Mouse (Mus musculus) hindbrain, embryonic 12.5 days (tissue): ENCODE data around the gene Zmym2. TPM values are rescaled to one million over a fixed set of nuclear protein-coding genes. Genes with fewer than 3 reads are reported as not detected.
A peak's percentile ranks its signal among the peaks of the same experiment; 100 is the strongest.
"Not testable (repeated sequence)": the region's sequence is repeated elsewhere in the genome, so short reads cannot be mapped to it uniquely, and the experiment has no call there.

Experiments used
- ATAC-seq: fragments of 200-750 bp; cut with Nextera tagmentation; 2 replicates; pipeline ENCODE4 v1.8.0; 2017; ENCODE audit warnings: moderate TSS enrichment; ENCODE audit not compliant: low FRiP score
- H3K27ac ChIP-seq: fragments of 300-500 bp; sonication (generic); 2 replicates; pipeline ENCODE4 v1.5.1; 2016; ENCODE audit warnings: mild to moderate bottlenecking
- H3K27me3 ChIP-seq: fragments of 300-500 bp; sonication (generic); 2 replicates; pipeline ENCODE4 v1.6.1; 2016; ENCODE audit warnings: mild to moderate bottlenecking
- H3K36me3 ChIP-seq: fragments of 300-500 bp; sonication (generic); 2 replicates; pipeline ENCODE4 v1.6.1; 2016; ENCODE audit warnings: mild to moderate bottlenecking
- H3K4me1 ChIP-seq: fragments of 300-500 bp; sonication (generic); 2 replicates; pipeline ENCODE4 v1.6.1; 2016
- H3K4me2 ChIP-seq: fragments of 300-500 bp; sonication (generic); replicated peaks from 2 replicates; pipeline ENCODE4 v1.6.1; 2016; ENCODE audit warnings: mild to moderate bottlenecking
- H3K4me3 ChIP-seq: fragments of 300-500 bp; sonication (generic); 2 replicates; pipeline ENCODE4 v1.5.1; 2016; ENCODE audit warnings: mild to moderate bottlenecking
- H3K9ac ChIP-seq: fragments of 300-500 bp; sonication (generic); 2 replicates; pipeline ENCODE4 v1.6.1; 2016; ENCODE audit warnings: mild to moderate bottlenecking, moderate library complexity
- H3K9me3 ChIP-seq: fragments of 300-500 bp; sonication (generic); replicated peaks from 2 replicates; pipeline ENCODE4 v1.6.1; 2016; ENCODE audit warnings: mild to moderate bottlenecking
- WGBS: fragments of 180-500 bp; shearing (Covaris S2); methylation state at CpG from one replicate; pipeline ENCODE4 v1.1.7; 2016; 5-methylcytosine and 5-hydroxymethylcytosine counted together
- polyA plus RNA-seq: library from polyadenylated mRNA; unstranded; fragments of >200 nt; fragmentation: Nextera tagmentation; extraction: Ambion mirVana; gene quantifications from 2 replicates; pipeline ENCODE4 v1.2.1, GENCODE M21; 2016

Gene Zmym2
- polyA plus RNA-seq, 1 experiment from 2014 or later = 89.5 TPM

GRCm38 (mm10) chr14:56885308-56885771 lies 1.1 kb upstream of the Zmym2 start:
- H3K9ac ChIP-seq = peak overlapping the region; percentile 62
- ATAC-seq = peak; percentile 38

DNA sequence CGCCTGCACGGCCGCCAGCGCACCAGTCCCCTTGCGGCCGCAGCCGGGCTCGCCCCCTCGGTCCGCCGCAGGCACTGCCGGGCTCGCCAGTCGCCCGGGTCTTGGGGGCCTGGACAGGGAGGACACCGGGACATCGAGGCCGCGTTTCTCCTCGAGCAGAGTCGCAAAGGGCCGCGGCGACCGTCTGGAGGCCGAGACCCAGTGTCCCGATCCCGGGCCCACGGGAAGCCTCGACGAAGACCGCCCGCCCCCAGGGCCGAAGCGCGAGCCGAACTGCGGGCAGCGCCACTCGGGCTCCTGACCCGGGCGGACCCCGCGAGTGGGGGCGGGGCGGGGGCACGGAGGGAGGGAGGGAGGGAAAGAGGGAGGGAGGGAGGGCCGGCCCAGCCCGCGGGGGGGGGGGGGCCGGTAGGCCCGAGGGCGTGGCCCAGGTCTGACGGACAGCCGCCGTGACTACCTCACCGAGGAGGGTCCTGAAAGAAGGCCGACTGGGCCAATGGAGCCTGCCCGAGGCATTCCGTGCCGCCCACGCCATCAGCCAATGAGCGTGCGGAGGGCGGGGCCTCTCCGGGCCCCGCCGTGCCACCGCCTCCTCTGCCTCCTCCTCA lies 363 bp upstream of the Zmym2 start:
- peak overlapping the region; percentile 57 for H3K4me3 ChIP-seq
- peaks cover 22% of the 10 kb centered on the region for H3K4me1 ChIP-seq
- peak; percentile 97 for ATAC-seq
- peak overlapping the region; percentile 72 for H3K9ac ChIP-seq
- H3K4me2 ChIP-seq = peak overlapping the region; percentile 61
- H3K36me3 ChIP-seq = peaks cover 10% of the 10 kb centered on the region; the same call in 1 of the 2 replicates
- not testable (repeated sequence) for H3K27me3 ChIP-seq, H3K9me3 ChIP-seq
- peak overlapping the region; percentile 94 for H3K27ac ChIP-seq
- under 1% methylated on average over 32 of the region's 69 CpGs for WGBS

More at GRCm38 (mm10) chr14:56885308-56885771, 1.1 kb upstream of the Zmym2 start:
- WGBS = under 1% methylated on average over 36 of the region's 36 CpGs
- H3K27ac ChIP-seq = peak overlapping the region; percentile 94
- H3K27me3 ChIP-seq = no peaks in the 10 kb centered on the region
- H3K36me3 ChIP-seq = peaks cover 8% of the 10 kb centered on the region; the same call in 1 of the 2 replicates
- peak overlapping the region; percentile 57 for H3K4me3 ChIP-seq
- peaks cover 20% of the 10 kb centered on the region for H3K4me1 ChIP-seq
- H3K9me3 ChIP-seq = no peaks in the 10 kb centered on the region
- H3K4me2 ChIP-seq = peak overlapping the region; percentile 61

DNA sequence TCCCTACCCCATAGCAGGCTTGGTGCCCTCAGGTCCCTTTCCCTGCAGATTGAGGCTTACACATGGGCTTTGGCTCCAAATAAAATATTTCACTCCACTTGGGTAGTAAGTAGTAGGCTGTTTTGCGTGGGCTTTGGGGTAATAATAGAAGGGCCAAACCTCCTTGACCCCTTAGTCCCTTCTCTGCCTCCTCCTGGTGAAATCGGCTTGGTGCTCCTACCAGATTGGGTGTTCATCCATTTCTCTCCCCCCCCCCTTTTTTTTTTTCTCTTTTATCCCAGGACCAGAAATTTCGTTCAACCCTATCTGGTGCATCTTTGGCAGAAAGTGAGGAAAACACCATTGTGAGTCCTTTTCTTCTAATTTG lies 1.0 kb downstream of the Zmym2 start:
- Histone ChIP-seq H3K9ac (peak overlapping the region; percentile 94), H3K4me3 (peak overlapping the region; percentile 89), H3K9me3 (no peaks in the 10 kb centered on the region), H3K4me2 (peak overlapping the region; percentile 63), H3K27me3 (no peaks in the 10 kb centered on the region), H3K4me1 (peaks cover 22% of the 10 kb centered on the region), H3K36me3 (peaks cover 17% of the 10 kb centered on the region), H3K27ac (peak overlapping the region; percentile 98)
- 1% methylated on average over 3 of the region's 3 CpGs for WGBS
- no peak for ATAC-seq

DNA sequence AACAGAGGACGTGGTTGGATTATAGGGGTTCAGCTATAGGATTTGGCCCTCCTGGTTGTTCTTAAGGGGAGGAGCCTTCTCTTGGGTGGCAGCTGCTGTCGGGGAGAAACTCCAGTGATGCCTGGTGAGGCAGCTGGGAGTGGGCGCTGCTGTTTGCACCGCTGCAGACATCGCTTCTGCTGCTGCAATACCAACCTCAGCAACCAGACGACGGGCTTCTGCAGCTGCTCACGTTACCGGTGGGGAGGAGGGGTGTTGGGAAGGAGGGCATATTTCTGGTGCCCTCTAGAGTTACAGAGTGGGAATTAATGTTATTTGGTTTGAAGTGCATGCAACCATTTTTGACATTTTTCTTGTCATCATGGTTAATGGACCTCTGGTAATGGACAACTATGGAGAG lies 1.4 kb downstream of the Zmym2 start:
- H3K36me3 ChIP-seq = peaks cover 19% of the 10 kb centered on the region
- peak overlapping the region; percentile 94 for H3K9ac ChIP-seq
- H3K27ac ChIP-seq = peak overlapping the region; percentile 98
- WGBS = under 1% methylated on average over 9 of the region's 9 CpGs
- no peaks in the 10 kb centered on the region for H3K9me3 ChIP-seq
- ATAC-seq = peak; percentile 20; the same call in 1 of the 2 replicates
- peak overlapping the region; percentile 89 for H3K4me3 ChIP-seq
- peak overlapping the region; percentile 63 for H3K4me2 ChIP-seq
- peaks cover 22% of the 10 kb centered on the region for H3K4me1 ChIP-seq
- H3K27me3 ChIP-seq = no peaks in the 10 kb centered on the region

- Histone ChIP-seq H3K27me3 (no peaks in the 10 kb centered on the region), H3K4me3 (peak overlapping the region; percentile 89), H3K9me3 (no peaks in the 10 kb centered on the region), H3K9ac (0 out of 2 replicates have a peak overlapping the region, but pooled peaks have one; percentile 94), H3K36me3 (peaks cover 24% of the 10 kb centered on the region), H3K4me2 (peak overlapping the region; percentile 63), H3K4me1 (peaks cover 22% of the 10 kb centered on the region), H3K27ac (no peak overlapping the region)
- no peak for ATAC-seq
- 77% methylated on average over 2 of the region's 2 CpGs for WGBS
Observed at GRCm38 (mm10) chr14:56888416-56888815, 2.0 kb downstream of the Zmym2 start.

- 87% methylated on average over 2 of the region's 2 CpGs for WGBS
- no peaks in the 10 kb centered on the region for H3K9me3 ChIP-seq
- no peak for ATAC-seq
- no peak overlapping the region for H3K27ac ChIP-seq
- no peaks in the 10 kb centered on the region for H3K27me3 ChIP-seq
- no peak overlapping the region for H3K4me2 ChIP-seq
- H3K4me3 ChIP-seq = no peak overlapping the region
- H3K4me1 ChIP-seq = peaks cover 9% of the 10 kb centered on the region
- peaks cover 32% of the 10 kb centered on the region for H3K36me3 ChIP-seq
- H3K9ac ChIP-seq = no peak overlapping the region
Observed at GRCm38 (mm10) chr14:56894417-56894816, 8.0 kb downstream of the Zmym2 start.

- no peak overlapping the region for H3K4me3 ChIP-seq
- H3K36me3 ChIP-seq = peaks cover 23% of the 10 kb centered on the region
- no peak overlapping the region for H3K4me2 ChIP-seq
- H3K4me1 ChIP-seq = no peaks in the 10 kb centered on the region
- H3K27ac ChIP-seq = no peak overlapping the region
- 100% methylated on average over 1 of the region's 1 CpGs for WGBS
- H3K9me3 ChIP-seq = no peaks in the 10 kb centered on the region
- ATAC-seq = no peak
- H3K9ac ChIP-seq = no peak overlapping the region
- H3K27me3 ChIP-seq = no peaks in the 10 kb centered on the region
Observed at GRCm38 (mm10) chr14:56896521-56896920, 10.1 kb downstream of the Zmym2 start.

GRCm38 (mm10) chr14:56897475-56897874 lies 11.0 kb downstream of the Zmym2 start:
- Histone ChIP-seq H3K4me1 (no peaks in the 10 kb centered on the region), H3K9me3 (no peaks in the 10 kb centered on the region), H3K27ac (no peak overlapping the region), H3K4me2 (no peak overlapping the region), H3K9ac (no peak overlapping the region), H3K36me3 (peaks cover 19% of the 10 kb centered on the region), H3K27me3 (no peaks in the 10 kb centered on the region), H3K4me3 (no peak overlapping the region)
- 85% methylated on average over 2 of the region's 2 CpGs for WGBS
- no peak for ATAC-seq

DNA sequence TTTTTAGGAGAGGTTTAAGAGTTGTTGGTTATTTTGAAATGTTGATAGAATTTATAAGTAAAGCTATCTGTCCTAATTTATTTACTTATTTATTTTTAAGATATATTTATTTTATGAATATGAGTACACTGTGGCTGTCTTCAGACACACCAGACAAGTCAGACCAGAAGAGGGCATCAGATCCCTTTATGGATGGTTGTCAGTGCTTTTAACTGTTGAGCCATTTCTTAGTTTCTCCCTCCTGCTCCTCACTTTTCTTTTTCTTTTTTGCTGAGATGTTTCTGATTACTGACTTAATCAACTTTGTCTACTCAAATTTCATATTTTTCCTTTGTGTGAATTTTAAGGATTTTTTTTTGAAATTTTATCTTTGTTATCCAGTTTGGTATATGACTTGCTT lies 13.2 kb downstream of the Zmym2 start:
- H3K4me2 ChIP-seq = no peak overlapping the region
- no peak overlapping the region for H3K4me3 ChIP-seq
- peaks cover 24% of the 10 kb centered on the region for H3K36me3 ChIP-seq

GRCm38 (mm10) chr14:56903039-56903438 lies 16.6 kb downstream of the Zmym2 start:
- Histone ChIP-seq H3K9me3 (no peaks in the 10 kb centered on the region), H3K4me2 (no peak overlapping the region), H3K36me3 (peaks cover 27% of the 10 kb centered on the region), H3K27ac (no peak overlapping the region), H3K4me3 (no peak overlapping the region), H3K9ac (no peak overlapping the region), H3K4me1 (peaks cover 3% of the 10 kb centered on the region), H3K27me3 (no peaks in the 10 kb centered on the region)
- no peak for ATAC-seq
- WGBS = 92% methylated on average over 6 of the region's 6 CpGs

More for the DNA sequence above, 13.2 kb downstream of the Zmym2 start:
- ATAC-seq = no peak
- Histone ChIP-seq H3K9me3 (no peaks in the 10 kb centered on the region), H3K4me1 (peaks cover 3% of the 10 kb centered on the region), H3K9ac (no peak overlapping the region), H3K27me3 (no peaks in the 10 kb centered on the region), H3K27ac (no peak overlapping the region)

- Histone ChIP-seq H3K27me3 (no peaks in the 10 kb centered on the region), H3K36me3 (peaks cover 31% of the 10 kb centered on the region), H3K4me1 (peaks cover 3% of the 10 kb centered on the region), H3K4me2 (no peak overlapping the region), H3K27ac (no peak overlapping the region), H3K9ac (no peak overlapping the region), H3K4me3 (no peak overlapping the region), H3K9me3 (no peaks in the 10 kb centered on the region)
- no peak for ATAC-seq
- WGBS = 96% methylated on average over 1 of the region's 1 CpGs
Observed at GRCm38 (mm10) chr14:56905696-56906095, 19.2 kb downstream of the Zmym2 start.

- Histone ChIP-seq H3K36me3 (peaks cover 26% of the 10 kb centered on the region), H3K9me3 (no peaks in the 10 kb centered on the region), H3K9ac (no peak overlapping the region), H3K27me3 (no peaks in the 10 kb centered on the region), H3K4me1 (no peaks in the 10 kb centered on the region), H3K27ac (no peak overlapping the region), H3K4me2 (no peak overlapping the region), H3K4me3 (no peak overlapping the region)
- ATAC-seq = no peak
- WGBS = 80% methylated on average over 3 of the region's 3 CpGs
Observed at GRCm38 (mm10) chr14:56918532-56918931, 32.1 kb downstream of the Zmym2 start.

DNA sequence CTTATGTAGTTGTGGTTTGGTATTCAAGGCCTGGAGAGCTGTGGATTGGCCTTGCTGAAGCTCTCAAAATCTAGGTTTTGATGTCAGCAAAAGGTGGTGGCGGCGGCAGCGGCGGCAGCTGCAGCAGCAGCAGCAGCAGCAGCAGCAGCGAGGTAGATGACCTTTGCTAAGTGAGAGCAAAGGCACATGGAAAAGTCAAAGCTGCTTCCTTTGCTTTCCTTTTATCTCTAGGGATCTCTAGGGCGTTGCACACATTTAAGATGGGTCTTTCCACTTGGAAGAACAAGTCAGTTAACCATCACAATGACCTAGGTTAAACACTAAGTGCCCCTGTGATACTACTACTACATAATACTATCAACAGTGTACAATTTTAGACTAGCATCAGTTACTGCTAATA lies 49.0 kb downstream of the Zmym2 start:
- H3K4me3 ChIP-seq = no peak overlapping the region
- H3K9ac ChIP-seq = no peak overlapping the region
- 90% methylated on average over 6 of the region's 6 CpGs for WGBS
- peaks cover 33% of the 10 kb centered on the region for H3K36me3 ChIP-seq
- no peak overlapping the region for H3K4me2 ChIP-seq
- H3K4me1 ChIP-seq = no peaks in the 10 kb centered on the region
- no peak for ATAC-seq
- H3K9me3 ChIP-seq = no peaks in the 10 kb centered on the region
- no peak overlapping the region for H3K27ac ChIP-seq
- H3K27me3 ChIP-seq = no peaks in the 10 kb centered on the region
